Mouse (Mus musculus) hindbrain, embryonic 12.5 days (tissue): ENCODE results near the gene Gm826. TPM values are rescaled to one million over a fixed set of nuclear protein-coding genes. Genes with fewer than 3 reads are reported as not detected.

Experiments
- ATAC-seq: fragments of 200-750 bp; cut with Nextera tagmentation; 2 replicates; pipeline ENCODE4 v1.8.0; 2017; ENCODE audit warnings: moderate TSS enrichment; ENCODE audit not compliant: low FRiP score
- H3K27ac ChIP-seq: fragments of 300-500 bp; sonication (generic); 2 replicates; pipeline ENCODE4 v1.5.1; 2016; ENCODE audit warnings: mild to moderate bottlenecking
- H3K27me3 ChIP-seq: fragments of 300-500 bp; sonication (generic); 2 replicates; pipeline ENCODE4 v1.6.1; 2016; ENCODE audit warnings: mild to moderate bottlenecking
- H3K36me3 ChIP-seq: fragments of 300-500 bp; sonication (generic); 2 replicates; pipeline ENCODE4 v1.6.1; 2016; ENCODE audit warnings: mild to moderate bottlenecking
- H3K4me1 ChIP-seq: fragments of 300-500 bp; sonication (generic); 2 replicates; pipeline ENCODE4 v1.6.1; 2016
- H3K4me2 ChIP-seq: fragments of 300-500 bp; sonication (generic); replicated peaks from 2 replicates; pipeline ENCODE4 v1.6.1; 2016; ENCODE audit warnings: mild to moderate bottlenecking
- H3K4me3 ChIP-seq: fragments of 300-500 bp; sonication (generic); 2 replicates; pipeline ENCODE4 v1.5.1; 2016; ENCODE audit warnings: mild to moderate bottlenecking
- H3K9ac ChIP-seq: fragments of 300-500 bp; sonication (generic); 2 replicates; pipeline ENCODE4 v1.6.1; 2016; ENCODE audit warnings: mild to moderate bottlenecking, moderate library complexity
- H3K9me3 ChIP-seq: fragments of 300-500 bp; sonication (generic); replicated peaks from 2 replicates; pipeline ENCODE4 v1.6.1; 2016; ENCODE audit warnings: mild to moderate bottlenecking
- WGBS: fragments of 180-500 bp; shearing (Covaris S2); methylation state at CpG from one replicate; pipeline ENCODE4 v1.1.7; 2016; 5-methylcytosine and 5-hydroxymethylcytosine counted together
- polyA plus RNA-seq: library from polyadenylated mRNA; unstranded; fragments of >200 nt; fragmentation: Nextera tagmentation; extraction: Ambion mirVana; gene quantifications from 2 replicates; pipeline ENCODE4 v1.2.1, GENCODE M21; 2016

The Gm826 gene
- polyA plus RNA-seq, 1 experiment from 2014 or later, result not detected

DNA sequence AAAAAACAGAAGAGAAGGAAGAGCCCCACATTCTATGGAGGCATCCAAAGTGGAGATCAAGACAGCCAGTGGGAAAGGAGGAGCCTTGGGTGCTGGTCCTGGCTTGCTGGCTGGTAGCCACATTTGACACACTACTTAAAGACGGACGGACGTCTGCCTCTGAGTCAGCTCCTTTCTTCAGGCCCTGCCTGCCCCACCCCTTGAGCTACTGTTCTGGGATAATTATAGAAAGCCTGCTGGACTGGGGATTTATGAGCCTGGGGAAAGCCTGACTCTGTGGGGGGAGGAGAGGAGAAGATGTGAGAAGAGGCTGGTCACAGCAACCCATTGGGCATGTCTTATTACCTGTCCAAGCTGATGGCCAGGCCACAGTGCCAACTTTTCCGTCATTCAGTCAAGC lies 12.1 kb downstream of the Gm826 start:
- Histone ChIP-seq H3K4me1 (no peaks in the 10 kb centered on the region), H3K4me3 (no peak overlapping the region), H3K4me2 (no peak overlapping the region), H3K36me3 (no peaks in the 10 kb centered on the region), H3K27ac (no peak overlapping the region), H3K9ac (no peak overlapping the region), H3K9me3 (no peaks in the 10 kb centered on the region), H3K27me3 (no peaks in the 10 kb centered on the region)
- no peak for ATAC-seq
- 60% methylated on average over 4 of the region's 4 CpGs for WGBS

DNA sequence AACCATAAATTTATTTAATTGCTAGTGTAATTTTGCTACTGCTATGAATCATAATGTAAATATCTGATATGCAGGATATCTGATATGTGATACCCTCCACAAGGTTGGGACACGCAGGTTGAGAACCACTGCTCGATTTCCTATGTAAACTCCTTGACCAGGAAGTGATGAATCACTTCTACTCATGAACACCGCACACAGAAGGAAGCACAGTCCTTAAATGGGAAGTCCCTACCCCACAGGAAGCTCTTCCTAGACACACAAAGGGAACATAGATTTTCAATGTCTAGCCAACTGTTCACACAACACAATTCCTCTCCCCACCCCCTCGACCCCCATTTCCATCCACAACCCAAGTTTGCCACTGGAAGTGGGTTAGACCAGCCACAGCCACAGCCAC lies 15.7 kb downstream of the Gm826 start:
- no peak overlapping the region for H3K9ac ChIP-seq
- H3K4me1 ChIP-seq, result peaks cover 5% of the 10 kb centered on the region; the same call in 1 of the 2 replicates
- 84% methylated on average over 4 of the region's 4 CpGs for WGBS
- no peaks in the 10 kb centered on the region for H3K9me3 ChIP-seq
- H3K4me2 ChIP-seq, result no peak overlapping the region
- ATAC-seq, result no peak
- no peaks in the 10 kb centered on the region for H3K36me3 ChIP-seq
- H3K27me3 ChIP-seq, result no peaks in the 10 kb centered on the region
- H3K27ac ChIP-seq, result no peak overlapping the region
- H3K4me3 ChIP-seq, result no peak overlapping the region

- 41% methylated on average over 12 of the region's 12 CpGs for WGBS
- H3K27me3 ChIP-seq, result no peaks in the 10 kb centered on the region
- no peak overlapping the region for H3K4me2 ChIP-seq
- H3K4me1 ChIP-seq, result peaks cover 5% of the 10 kb centered on the region; the same call in 1 of the 2 replicates
- no peak for ATAC-seq
- H3K36me3 ChIP-seq, result no peaks in the 10 kb centered on the region
- H3K27ac ChIP-seq, result no peak overlapping the region
- H3K9me3 ChIP-seq, result no peaks in the 10 kb centered on the region
- H3K9ac ChIP-seq, result no peak overlapping the region
- H3K4me3 ChIP-seq, result no peak overlapping the region
Measured at GRCm38 (mm10) chr2:160313595-160314007, 20.4 kb downstream of the Gm826 start.

DNA sequence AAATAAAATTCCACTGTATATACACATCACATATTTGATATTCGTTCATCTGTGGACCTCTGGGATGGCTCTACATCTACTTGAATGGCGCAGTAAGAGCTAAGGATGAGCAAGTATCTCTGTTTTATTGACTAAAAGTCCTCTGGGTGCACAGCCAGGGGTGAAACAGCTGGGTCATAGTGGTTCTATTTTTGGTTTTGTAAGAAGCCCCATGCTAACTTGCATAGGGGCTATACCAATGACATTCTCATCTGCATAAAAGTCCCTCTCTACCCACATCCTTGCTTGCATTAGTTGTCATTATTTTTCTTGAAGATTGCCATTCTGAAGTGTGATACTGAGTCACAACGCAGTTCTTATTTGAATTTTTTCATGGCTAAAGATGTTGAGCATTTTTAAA lies 28.9 kb downstream of the Gm826 start:
- Histone ChIP-seq H3K4me1 (no peaks in the 10 kb centered on the region), H3K4me3 (no peak overlapping the region), H3K27me3 (no peaks in the 10 kb centered on the region), H3K4me2 (no peak overlapping the region), H3K27ac (no peak overlapping the region), H3K9ac (no peak overlapping the region), H3K36me3 (no peaks in the 10 kb centered on the region), H3K9me3 (no peaks in the 10 kb centered on the region)
- no peak for ATAC-seq
- WGBS, result 89% methylated on average over 3 of the region's 3 CpGs

- Histone ChIP-seq H3K4me2 (no peak overlapping the region), H3K9ac (no peak overlapping the region), H3K4me3 (no peak overlapping the region), H3K27me3 (no peaks in the 10 kb centered on the region), H3K4me1 (no peaks in the 10 kb centered on the region), H3K27ac (no peak overlapping the region), H3K36me3 (no peaks in the 10 kb centered on the region), H3K9me3 (no peaks in the 10 kb centered on the region)
- ATAC-seq, result no peak
- WGBS, result 92% methylated on average over 2 of the region's 2 CpGs
Measured at GRCm38 (mm10) chr2:160303992-160304391, 30.0 kb downstream of the Gm826 start.

DNA sequence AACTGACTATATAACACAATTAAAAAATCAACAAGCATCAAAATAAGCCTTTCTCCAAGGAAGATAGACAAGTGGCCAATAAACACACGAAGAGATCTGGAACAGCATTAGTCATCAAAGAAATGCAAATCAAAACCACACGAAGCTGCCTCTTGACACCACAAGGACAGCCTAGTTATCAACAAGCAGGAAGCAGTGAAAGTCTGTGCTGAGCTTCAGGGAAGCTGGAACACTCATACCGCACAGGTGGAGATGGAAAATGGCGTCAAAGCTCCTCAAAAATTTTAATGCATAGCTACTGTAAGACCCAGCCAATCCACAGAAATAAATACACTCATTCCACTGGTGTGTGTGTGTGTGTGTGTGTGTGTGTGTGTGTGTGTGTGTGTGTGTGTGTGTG lies 31.9 kb downstream of the Gm826 start:
- Histone ChIP-seq H3K27ac (no peak overlapping the region), H3K4me2 (no peak overlapping the region), H3K4me3 (no peak overlapping the region), H3K9ac (no peak overlapping the region), H3K36me3 (no peaks in the 10 kb centered on the region), H3K4me1 (no peaks in the 10 kb centered on the region), H3K27me3 (no peaks in the 10 kb centered on the region), H3K9me3 (no peaks in the 10 kb centered on the region)
- ATAC-seq, result no peak
- 62% methylated on average over 4 of the region's 4 CpGs for WGBS

DNA sequence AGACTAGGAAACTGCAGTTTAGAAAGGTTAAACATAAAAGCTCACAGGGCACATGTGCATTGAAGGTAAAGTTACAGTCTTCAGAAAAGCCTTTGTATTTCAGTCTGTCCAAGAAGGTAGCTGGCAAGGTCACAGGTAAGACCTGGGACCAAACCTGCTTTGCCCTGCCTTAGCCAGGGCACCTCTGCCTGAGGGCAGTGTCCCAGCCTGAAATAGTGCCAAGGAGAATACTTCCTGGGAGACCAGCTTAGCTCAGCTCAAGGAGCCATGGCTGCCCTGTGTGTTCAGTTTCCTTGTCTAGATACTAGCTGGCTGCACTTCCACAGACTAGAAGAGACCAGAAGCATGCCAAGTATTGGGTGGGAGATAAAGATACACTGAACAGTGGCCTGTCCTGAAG lies 35.4 kb downstream of the Gm826 start:
- H3K27me3 ChIP-seq, result no peaks in the 10 kb centered on the region
- H3K9ac ChIP-seq, result no peak overlapping the region
- H3K4me3 ChIP-seq, result no peak overlapping the region
- no peaks in the 10 kb centered on the region for H3K9me3 ChIP-seq
- no peak for ATAC-seq
- no peak overlapping the region for H3K27ac ChIP-seq
- H3K4me1 ChIP-seq, result no peaks in the 10 kb centered on the region
- H3K4me2 ChIP-seq, result no peak overlapping the region
- no peaks in the 10 kb centered on the region for H3K36me3 ChIP-seq

GRCm38 (mm10) chr2:160288538-160289151 lies 45.3 kb downstream of the Gm826 start:
- ATAC-seq, result no peak
- 78% methylated on average over 10 of the region's 10 CpGs for WGBS
- H3K27me3 ChIP-seq, result no peaks in the 10 kb centered on the region

DNA sequence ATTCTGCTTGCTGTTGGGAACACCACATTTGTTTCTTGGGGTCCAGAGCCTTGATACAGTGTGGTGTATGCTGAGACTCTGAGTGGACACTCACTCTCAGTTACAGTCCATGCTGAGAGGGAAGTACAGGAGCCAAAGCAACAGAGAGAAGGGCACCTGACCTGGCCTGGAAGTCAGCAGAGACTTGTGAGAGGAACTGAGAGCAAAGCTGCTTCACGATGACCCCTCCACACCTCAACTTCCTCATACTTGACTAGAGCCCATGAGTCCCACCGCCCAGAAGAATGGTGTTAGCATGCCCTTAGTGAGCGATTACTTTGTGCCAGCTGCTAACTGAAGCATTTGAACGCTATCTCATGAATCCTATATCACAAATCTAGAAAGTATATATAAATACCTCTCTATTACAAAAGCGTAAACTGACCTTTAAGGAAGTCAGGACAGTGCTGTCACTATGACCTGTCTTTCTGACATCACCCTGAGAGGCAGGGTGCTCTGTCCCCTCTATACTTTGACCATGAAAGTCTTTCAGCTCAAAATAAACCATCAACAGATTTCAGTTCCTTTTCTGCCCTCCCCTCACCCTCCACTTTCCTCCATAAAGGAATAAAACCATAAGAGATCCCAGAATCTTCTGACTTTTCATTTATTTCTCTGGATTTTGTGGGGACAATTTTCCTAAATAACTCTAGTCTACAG lies 57.9 kb downstream of the Gm826 start:
- H3K4me2 ChIP-seq, result no peak overlapping the region
- no peak overlapping the region for H3K4me3 ChIP-seq
- WGBS, result 95% methylated on average over 5 of the region's 5 CpGs
- no peak overlapping the region for H3K9ac ChIP-seq
- H3K9me3 ChIP-seq, result no peaks in the 10 kb centered on the region
- H3K4me1 ChIP-seq, result no peaks in the 10 kb centered on the region
- no peak for ATAC-seq
- no peaks in the 10 kb centered on the region for H3K27me3 ChIP-seq
- no peak overlapping the region for H3K27ac ChIP-seq
- no peaks in the 10 kb centered on the region for H3K36me3 ChIP-seq

More at GRCm38 (mm10) chr2:160288538-160289151, 45.3 kb downstream of the Gm826 start:
- Histone ChIP-seq H3K4me1 (no peaks in the 10 kb centered on the region), H3K36me3 (no peaks in the 10 kb centered on the region), H3K4me2 (no peak overlapping the region), H3K9ac (no peak overlapping the region), H3K9me3 (no peaks in the 10 kb centered on the region), H3K27ac (no peak overlapping the region), H3K4me3 (no peak overlapping the region)

DNA sequence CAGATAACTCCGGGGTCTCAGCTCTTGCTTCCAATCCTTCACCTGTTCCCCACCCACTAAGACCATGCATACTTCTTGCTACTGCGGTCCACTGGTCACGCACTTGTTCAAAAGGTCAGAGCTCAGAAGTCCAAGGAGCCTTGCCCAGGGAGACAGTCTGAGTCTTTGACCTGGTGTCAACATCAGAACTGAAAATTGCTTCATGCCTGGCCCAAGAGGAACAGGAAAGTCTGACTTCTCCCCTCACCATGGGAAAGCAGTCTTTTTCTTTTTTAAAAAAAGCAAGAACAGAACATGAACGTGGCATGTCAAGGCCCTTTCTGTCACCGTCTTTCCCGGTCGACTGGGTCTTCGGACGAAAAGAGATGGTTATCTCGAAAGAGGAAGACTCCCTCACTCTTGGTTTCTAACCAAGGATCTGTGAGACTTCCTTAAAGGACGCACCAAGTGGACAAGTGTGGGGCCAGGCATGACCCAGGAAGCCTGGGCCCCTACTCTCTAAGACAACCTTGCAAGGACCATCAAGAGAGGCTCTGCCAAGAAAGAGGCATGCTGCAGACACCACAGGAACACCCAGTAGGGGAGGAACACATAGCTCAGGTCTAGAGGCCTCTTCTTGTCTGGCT lies 66.0 kb downstream of the Gm826 start:
- WGBS, result 87% methylated on average over 11 of the region's 11 CpGs
- H3K27ac ChIP-seq, result no peak overlapping the region
- no peak overlapping the region for H3K9ac ChIP-seq
- no peaks in the 10 kb centered on the region for H3K36me3 ChIP-seq
- no peak overlapping the region for H3K4me2 ChIP-seq
- no peaks in the 10 kb centered on the region for H3K4me1 ChIP-seq
- H3K27me3 ChIP-seq, result no peaks in the 10 kb centered on the region
- H3K9me3 ChIP-seq, result no peaks in the 10 kb centered on the region
- H3K4me3 ChIP-seq, result no peak overlapping the region
- ATAC-seq, result no peak

GRCm38 (mm10) chr2:160263861-160264260 lies 70.1 kb downstream of the Gm826 start:
- Histone ChIP-seq H3K36me3 (no peaks in the 10 kb centered on the region), H3K27ac (no peak overlapping the region), H3K4me3 (no peak overlapping the region), H3K9ac (no peak overlapping the region), H3K4me1 (no peaks in the 10 kb centered on the region), H3K9me3 (no peaks in the 10 kb centered on the region), H3K27me3 (no peaks in the 10 kb centered on the region), H3K4me2 (no peak overlapping the region)
- no peak for ATAC-seq
- 88% methylated on average over 8 of the region's 8 CpGs for WGBS

DNA sequence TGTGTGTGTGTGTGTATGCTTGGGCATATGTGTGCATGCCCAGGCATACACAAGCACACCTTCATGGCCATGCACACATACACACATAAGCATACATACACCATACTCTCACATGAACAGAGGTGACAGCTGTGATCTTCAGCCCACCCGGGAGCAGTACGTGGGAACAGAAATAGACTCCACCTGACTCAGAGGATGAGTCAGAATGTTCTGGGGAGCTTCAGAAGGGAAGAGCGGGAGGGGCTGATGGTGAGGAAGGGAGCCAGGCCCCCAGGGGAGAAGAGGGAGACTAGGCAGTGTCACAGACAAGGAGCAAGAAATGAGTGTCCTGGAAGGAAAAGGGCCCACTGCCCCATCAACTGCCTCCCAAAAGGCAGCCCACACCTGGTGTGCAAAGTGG lies 72.4 kb downstream of the Gm826 start:
- no peak overlapping the region for H3K4me2 ChIP-seq
- no peaks in the 10 kb centered on the region for H3K4me1 ChIP-seq
- H3K27me3 ChIP-seq, result no peaks in the 10 kb centered on the region
- WGBS, result 81% methylated on average over 3 of the region's 3 CpGs
- no peak overlapping the region for H3K9ac ChIP-seq
- no peak for ATAC-seq
- H3K36me3 ChIP-seq, result no peaks in the 10 kb centered on the region
- H3K27ac ChIP-seq, result no peak overlapping the region
- H3K4me3 ChIP-seq, result no peak overlapping the region
- H3K9me3 ChIP-seq, result no peaks in the 10 kb centered on the region
